Mouse (Mus musculus) c-Kit-positive CD71-positive TER-119-positive erythroid progenitor cells, embryonic 14.5 days (primary cell): ENCODE measurements around the gene Baiap2l1.
A peak's percentile ranks its signal among the peaks of the same experiment; 100 is the strongest.

ENCODE experiments used
- DNase-seq: peaks from one replicate; pipeline ENCODE4 v3.0.0-alpha.2; 2013; ENCODE audit warnings: low spot score

The Baiap2l1 gene

GRCm38 (mm10) chr5:144286591-144287266 is 71.2 kb downstream of the Baiap2l1 start:
- DNase-seq: no peak

- no peak for DNase-seq
These were observed 73.3 kb downstream of the Baiap2l1 start for GRCm38 (mm10) chr5:144284599-144284998.

- DNase-seq: no peak
These were observed 74.3 kb downstream of the Baiap2l1 start for GRCm38 (mm10) chr5:144283551-144284031.

- no peak for DNase-seq
These were observed 75.2 kb downstream of the Baiap2l1 start for GRCm38 (mm10) chr5:144282470-144283260.

GRCm38 (mm10) chr5:144279926-144280325 is 78.0 kb downstream of the Baiap2l1 start:
- no peak for DNase-seq

- DNase-seq: no peak
These were observed 78.8 kb downstream of the Baiap2l1 start for GRCm38 (mm10) chr5:144279081-144279541.

GRCm38 (mm10) chr5:144278374-144278960 is 79.4 kb downstream of the Baiap2l1 start:
- no peak for DNase-seq

GRCm38 (mm10) chr5:144276898-144277630 is 80.8 kb downstream of the Baiap2l1 start:
- no peak for DNase-seq

- no peak for DNase-seq
These were observed 83.0 kb downstream of the Baiap2l1 start for GRCm38 (mm10) chr5:144274904-144275303.

GRCm38 (mm10) chr5:144271772-144272171 is 86.1 kb downstream of the Baiap2l1 start:
- no peak for DNase-seq

GRCm38 (mm10) chr5:144271118-144271517 is 86.8 kb downstream of the Baiap2l1 start:
- DNase-seq: no peak

- no peak for DNase-seq
These were observed 87.5 kb downstream of the Baiap2l1 start for GRCm38 (mm10) chr5:144270420-144270819.

GRCm38 (mm10) chr5:144269926-144270325 is 88.0 kb downstream of the Baiap2l1 start:
- DNase-seq: no peak

GRCm38 (mm10) chr5:144267535-144268241 is 90.2 kb downstream of the Baiap2l1 start:
- peak; percentile 27 for DNase-seq

- no peak for DNase-seq
These were observed 94.4 kb downstream of the Baiap2l1 start for GRCm38 (mm10) chr5:144263496-144263895.

GRCm38 (mm10) chr5:144263082-144263481 is 94.8 kb downstream of the Baiap2l1 start:
- DNase-seq: no peak

GRCm38 (mm10) chr5:144261829-144262228 is 96.1 kb downstream of the Baiap2l1 start:
- no peak for DNase-seq

- no peak for DNase-seq
These were observed 96.6 kb downstream of the Baiap2l1 start for GRCm38 (mm10) chr5:144261309-144261708.

- DNase-seq: no peak
These were observed 97.4 kb downstream of the Baiap2l1 start for GRCm38 (mm10) chr5:144260464-144260863.

GRCm38 (mm10) chr5:144259228-144259627 is 98.7 kb downstream of the Baiap2l1 start:
- no peak for DNase-seq

GRCm38 (mm10) chr5:144258687-144259086 is 99.2 kb downstream of the Baiap2l1 start:
- DNase-seq: no peak
